Mouse (Mus musculus): ENCODE measurements around the gene Olfr148. TPM values are rescaled to one million over a fixed set of nuclear protein-coding genes. Genes with fewer than 3 reads are reported as not detected.

The Olfr148 gene
- total and polyA plus RNA-seq, 3 experiments = not detected

DNA sequence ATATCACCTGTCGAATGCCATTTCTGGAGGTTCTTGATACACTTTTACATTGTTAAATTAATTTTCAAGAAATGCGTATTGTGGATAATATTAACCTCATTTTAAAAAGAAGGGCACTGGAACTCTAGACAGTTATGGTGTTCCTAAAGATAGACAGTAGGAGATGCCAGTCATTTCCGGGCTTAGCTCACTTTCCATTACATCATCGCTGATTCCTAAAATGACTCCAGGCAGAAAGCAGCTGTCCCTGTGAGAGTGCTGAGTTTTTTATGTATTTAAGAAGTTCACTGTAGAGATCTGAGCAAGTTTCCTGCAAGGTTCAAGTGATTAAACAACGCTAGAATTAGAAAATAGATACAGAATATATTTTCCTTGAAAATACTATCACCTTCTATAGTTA, 33.4 kb upstream of the Olfr148 start:
- TF ChIP-seq EP300 (IDR thresholded peaks at IDR 0.05; ENCODE audit: low read length) (peak; percentile 60), ZMIZ1 (IDR thresholded peaks at IDR 0.05; ENCODE audit: low read depth, low read length) (no peak), JUN (IDR thresholded peaks at IDR 0.05; ENCODE audit: insufficient read depth, low read depth, low read length) (peak; percentile 36; the same call in 1 of the 2 replicates), JUND (conservative IDR thresholded peaks at IDR 0.05; ENCODE audit: low read depth, low read length) (peak; percentile 51; the same call in 1 of the 2 replicates), ETS1 (conservative IDR thresholded peaks at IDR 0.05; ENCODE audit: low read depth, low read length) (peak; percentile 58), RCOR1 (conservative IDR thresholded peaks at IDR 0.05; ENCODE audit: low read depth, low read length) (no peak)
- Histone ChIP-seq H3K27me3 (replicated peaks) (no peaks in the 10 kb centered on the region), H3K27ac (ENCODE audit: insufficient read depth, low read depth) (no peak overlapping the region), H3K36me3 (replicated peaks in 1 of 2; ENCODE audit: control insufficient read depth in 1 of 2, insufficient read depth in 1 of 2, low read length in 1 of 2) (no peaks in the 10 kb centered on the region), H3K79me2 (replicated peaks; ENCODE audit: control insufficient read depth, extremely low read depth, insufficient read depth, poor library complexity, severe bottlenecking) (no peaks in the 10 kb centered on the region), H3K4me1 (ENCODE audit: control insufficient read depth in 1 of 2, insufficient read depth in 2 of 2) (peaks cover 0 to 11% of the 10 kb centered on the region in 2 experiments; a peak in 2 of 4 replicates), H3K4me3 (replicated peaks in 1 of 3; ENCODE audit: low read depth in 2 of 3, low read length in 2 of 3, poor library complexity in 1 of 3) (no peak overlapping the region), H3K9me3 (replicated peaks; ENCODE audit: low read length) (no peaks in the 10 kb centered on the region), H3K9ac (ENCODE audit: insufficient read depth, low read depth) (no peak overlapping the region), H3K4me2 (ENCODE audit: insufficient read depth, low read depth, poor library complexity, severe bottlenecking) (no peak overlapping the region)
- in situ Hi-C loops (cut with MboI; ENCODE audit: low pct_ligation_motif_present, low pct_unique_long_range_greater_than_20kb, low sequenced_read_pairs) = loop anchor here (25.0 kb wide), 1 partner anchor 615 kb away; the partner anchor contains the start of gene Olfr933
- dilution Hi-C loops (cut with MboI; ENCODE audit: extremely low pct_ligation_motif_present, extremely low pct_unique_long_range_greater_than_20kb, low sequenced_read_pairs) = no loop called here
- peak; percentile 55 for DNase-seq (ENCODE audit: extremely low read depth)

DNA sequence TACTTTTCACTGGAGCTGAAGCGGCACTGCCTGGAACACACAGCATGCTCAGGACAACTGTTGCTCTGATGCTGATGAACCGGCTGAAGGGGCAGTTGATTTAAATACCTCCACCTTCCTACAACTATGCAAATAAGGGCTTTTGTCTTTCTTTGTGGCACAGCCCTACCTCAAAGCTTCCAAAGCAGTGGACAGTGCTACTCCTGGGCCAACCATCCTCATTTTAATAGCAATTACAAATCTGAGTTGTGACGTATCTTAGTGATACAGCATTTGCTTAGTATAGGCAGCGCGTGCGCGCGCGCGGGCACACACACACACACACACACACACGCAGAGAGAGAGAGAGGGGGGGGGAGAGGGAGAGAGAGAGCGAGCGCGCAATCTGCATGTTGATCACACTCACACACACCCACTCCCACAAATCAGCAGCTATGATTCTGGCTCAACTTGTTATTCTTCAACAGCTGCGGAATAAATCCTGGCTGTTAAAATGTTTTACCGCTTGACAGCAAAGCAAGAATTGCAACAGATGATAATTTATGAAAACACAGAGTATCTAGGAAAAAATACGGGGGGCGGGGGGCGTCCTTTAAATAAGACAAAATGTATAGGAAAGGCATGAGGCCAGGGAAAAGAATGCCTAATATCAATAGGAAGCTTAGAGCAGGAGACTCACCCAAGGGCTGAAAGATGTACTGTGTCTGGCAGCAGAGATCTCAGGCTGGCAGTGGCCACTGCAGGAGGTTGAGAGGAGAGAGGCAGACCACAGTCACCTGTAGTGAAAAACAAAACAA, 7.7 kb upstream of the Olfr148 start:
- Histone ChIP-seq H3K4me1 (ENCODE audit: control insufficient read depth in 1 of 2, insufficient read depth in 2 of 2) (no peaks in the 10 kb centered on the region), H3K27me3 (replicated peaks) (no peaks in the 10 kb centered on the region), H3K79me2 (replicated peaks; ENCODE audit: control insufficient read depth, extremely low read depth, insufficient read depth, poor library complexity, severe bottlenecking) (no peaks in the 10 kb centered on the region), H3K9me3 (replicated peaks; ENCODE audit: low read length) (no peaks in the 10 kb centered on the region), H3K27ac (ENCODE audit: insufficient read depth, low read depth) (no peak overlapping the region), H3K4me3 (replicated peaks in 1 of 3; ENCODE audit: low read depth in 2 of 3, low read length in 2 of 3, poor library complexity in 1 of 3) (no peak overlapping the region), H3K36me3 (replicated peaks in 1 of 2; ENCODE audit: control insufficient read depth in 1 of 2, insufficient read depth in 1 of 2, low read length in 1 of 2) (no peaks in the 10 kb centered on the region), H3K9ac (ENCODE audit: insufficient read depth, low read depth) (no peak overlapping the region), H3K4me2 (ENCODE audit: insufficient read depth, low read depth, poor library complexity, severe bottlenecking) (no peak overlapping the region)
- in situ Hi-C loops (cut with MboI; ENCODE audit: low pct_ligation_motif_present, low pct_unique_long_range_greater_than_20kb, low sequenced_read_pairs) = no loop called here
- no peak for TF ChIP-seq IRF4 (IDR thresholded peaks at IDR 0.05; ENCODE audit: low read depth, low read length)
- TF ChIP-seq BHLHE40 (IDR thresholded peaks at IDR 0.05; ENCODE audit: low read depth, low read length) = no peak
- TF ChIP-seq ZC3H11A (IDR thresholded peaks at IDR 0.05; ENCODE audit: low read depth, low read length) = no peak
- no peak for TF ChIP-seq SIN3A (IDR thresholded peaks at IDR 0.05; ENCODE audit: low read length)
- TF ChIP-seq CHD1 (IDR thresholded peaks at IDR 0.05; ENCODE audit: low read depth, low read length) = no peak
- no peak for TF ChIP-seq ZNF384 (IDR thresholded peaks at IDR 0.05; ENCODE audit: low read depth, low read length)
- no peak for TF ChIP-seq RAD21 (IDR thresholded peaks at IDR 0.05; ENCODE audit: low read depth, low read length)
- TF ChIP-seq NRF1 (IDR thresholded peaks at IDR 0.05; ENCODE audit: low read depth, low read length) = no peak
- TF ChIP-seq MAZ (IDR thresholded peaks at IDR 0.05; ENCODE audit: low read depth, low read length) = no peak
- TF ChIP-seq HCFC1 (IDR thresholded peaks at IDR 0.05; ENCODE audit: low read depth, low read length) = no peak
- TF ChIP-seq NELFE (IDR thresholded peaks at IDR 0.05; ENCODE audit: low read depth, low read length) = no peak
- TF ChIP-seq E2F4 (IDR thresholded peaks at IDR 0.05; ENCODE audit: insufficient replicate concordance, low read depth, low read length) = no peak
- TF ChIP-seq MAFK (IDR thresholded peaks at IDR 0.05; ENCODE audit: insufficient replicate concordance, low read length) = no peak
- TF ChIP-seq TCF12 (IDR thresholded peaks at IDR 0.05; ENCODE audit: low read depth, low read length) = no peak
- no peak for TF ChIP-seq KAT2A (IDR thresholded peaks at IDR 0.05; ENCODE audit: insufficient replicate concordance, low read length)
- no peak for TF ChIP-seq UBTF (IDR thresholded peaks at IDR 0.05; ENCODE audit: low read depth, low read length)
- TF ChIP-seq JUND (conservative IDR thresholded peaks at IDR 0.05; ENCODE audit: low read depth, low read length) = no peak
- dilution Hi-C loops (cut with MboI; ENCODE audit: extremely low pct_ligation_motif_present, extremely low pct_unique_long_range_greater_than_20kb, low sequenced_read_pairs) = no loop called here
- DNase-seq (ENCODE audit: extremely low read depth) = no peak

All from CH12.LX (cell line).